Mouse (Mus musculus) forebrain, embryonic 14.5 days (tissue): ENCODE results near the gene Memo1. TPM values are rescaled to one million over a fixed set of nuclear protein-coding genes. Genes with fewer than 3 reads are reported as not detected.

Experiments used
- ATAC-seq: fragments of 200-750 bp; cut with Nextera tagmentation; 2 replicates; pipeline ENCODE4 v1.8.0; 2017; ENCODE audit warnings: mild to moderate bottlenecking, moderate library complexity
- DNase-seq: peaks from one replicate; pipeline ENCODE4 v3.0.0-alpha.2; 2015; ENCODE audit warnings: low spot score
- H3K27ac ChIP-seq: fragments of 300-500 bp; sonication (generic); 2 replicates; pipeline ENCODE4 v1.5.1; 2014; ENCODE audit warnings: low read depth, mild to moderate bottlenecking, control low read depth, low read length, moderate library complexity
- H3K27me3 ChIP-seq: fragments of 300-500 bp; sonication (generic); replicated peaks from 2 replicates; pipeline ENCODE4 v1.6.1; 2014; ENCODE audit warnings: low read length, control low read depth, mixed read lengths; ENCODE audit not compliant: control insufficient read depth, insufficient read depth
- H3K36me3 ChIP-seq: fragments of 300-500 bp; sonication (generic); 2 replicates; pipeline ENCODE4 v1.6.1; 2014; ENCODE audit warnings: low read length, control low read depth; ENCODE audit not compliant: control insufficient read depth, insufficient read depth
- H3K4me1 ChIP-seq: fragments of 300-500 bp; sonication (generic); 2 replicates; pipeline ENCODE4 v1.6.1; 2014; ENCODE audit warnings: antibody characterized with exemption, low read length, control low read depth; ENCODE audit not compliant: control insufficient read depth, insufficient read depth
- H3K4me2 ChIP-seq: fragments of 300-500 bp; sonication (generic); 2 replicates; pipeline ENCODE4 v1.6.1; 2014; ENCODE audit warnings: mild to moderate bottlenecking, control low read depth, low read length
- H3K4me3 ChIP-seq: fragments of 300-500 bp; sonication (generic); 2 replicates; pipeline ENCODE4 v1.5.1; 2014; ENCODE audit warnings: low read depth, low read length, control low read depth
- H3K9ac ChIP-seq: fragments of 300-500 bp; sonication (generic); 2 replicates; pipeline ENCODE4 v1.6.1; 2014; ENCODE audit warnings: mild to moderate bottlenecking, low read length, control low read depth, moderate library complexity
- H3K9me3 ChIP-seq: fragments of 300-500 bp; sonication (generic); replicated peaks from 2 replicates; pipeline ENCODE4 v1.6.1; 2016; ENCODE audit warnings: low read length, control low read depth, mixed read lengths; ENCODE audit not compliant: control insufficient read depth
- WGBS: fragments of 180-500 bp; shearing (Covaris S2); extraction: QIAGEN DNeasy Blood & Tissue Kit; methylation state at CpG from one replicate; pipeline ENCODE4 v1.1.7; 2014; 5-methylcytosine and 5-hydroxymethylcytosine counted together
- polyA plus RNA-seq: library from polyadenylated mRNA; unstranded; fragments of >200 nt; fragmentation: Nextera tagmentation; extraction: Ambion mirVana; gene quantifications from 2 replicates; pipeline ENCODE4 v1.2.1, GENCODE M21; 2014

The Memo1 gene
- polyA plus RNA-seq, 1 experiment from 2014 or later: 85.3 TPM

GRCm38 (mm10) chr17:74286140-74286730 is 9.1 kb downstream of the Memo1 start:
- DNase-seq: no peak
- no peak overlapping the region for H3K27ac ChIP-seq
- H3K4me2 ChIP-seq: no peak overlapping the region

GRCm38 (mm10) chr17:74285730-74286129 is 9.6 kb downstream of the Memo1 start:
- no peaks in the 10 kb centered on the region for H3K4me1 ChIP-seq
- DNase-seq (no peak), ATAC-seq (no peak)
- H3K9me3 ChIP-seq: no peaks in the 10 kb centered on the region
- H3K36me3 ChIP-seq: no peaks in the 10 kb centered on the region
- H3K9ac ChIP-seq: no peak overlapping the region
- no peak overlapping the region for H3K4me2 ChIP-seq
- H3K27ac ChIP-seq: no peak overlapping the region
- 86% methylated on average over 2 of the region's 2 CpGs for WGBS
- no peak overlapping the region for H3K4me3 ChIP-seq
- no peaks in the 10 kb centered on the region for H3K27me3 ChIP-seq

More at GRCm38 (mm10) chr17:74286140-74286730, 9.1 kb downstream of the Memo1 start:
- H3K36me3 ChIP-seq: no peaks in the 10 kb centered on the region
- no peak overlapping the region for H3K9ac ChIP-seq
- H3K4me1 ChIP-seq: no peaks in the 10 kb centered on the region
- no peak overlapping the region for H3K4me3 ChIP-seq
- WGBS: 92% methylated on average over 4 of the region's 4 CpGs
- ATAC-seq: no peak
- no peaks in the 10 kb centered on the region for H3K9me3 ChIP-seq
- no peaks in the 10 kb centered on the region for H3K27me3 ChIP-seq

GRCm38 (mm10) chr17:74284397-74285115 is 10.8 kb downstream of the Memo1 start:
- ATAC-seq (no peak), DNase-seq (no peak)
- Histone ChIP-seq H3K4me1 (no peaks in the 10 kb centered on the region), H3K36me3 (no peaks in the 10 kb centered on the region), H3K4me2 (no peak overlapping the region), H3K9ac (no peak overlapping the region), H3K27ac (no peak overlapping the region), H3K9me3 (no peaks in the 10 kb centered on the region), H3K4me3 (no peak overlapping the region), H3K27me3 (no peaks in the 10 kb centered on the region)
- WGBS: 81% methylated on average over 2 of the region's 2 CpGs

GRCm38 (mm10) chr17:74282024-74282423 is 13.3 kb downstream of the Memo1 start:
- WGBS: 88% methylated on average over 3 of the region's 3 CpGs

GRCm38 (mm10) chr17:74278966-74279869 is 16.1 kb downstream of the Memo1 start:
- WGBS: 95% methylated on average over 8 of the region's 8 CpGs
- H3K36me3 ChIP-seq: no peaks in the 10 kb centered on the region
- ATAC-seq (no peak), DNase-seq (no peak)
- H3K4me1 ChIP-seq: 0 out of 2 replicates have a peak, but pooled peaks cover 4% of the 10 kb centered on the region
- H3K4me2 ChIP-seq: no peak overlapping the region
- no peaks in the 10 kb centered on the region for H3K27me3 ChIP-seq
- H3K9ac ChIP-seq: no peak overlapping the region
- no peaks in the 10 kb centered on the region for H3K9me3 ChIP-seq
- H3K4me3 ChIP-seq: no peak overlapping the region
- no peak overlapping the region for H3K27ac ChIP-seq

More at GRCm38 (mm10) chr17:74282024-74282423, 13.3 kb downstream of the Memo1 start:
- Histone ChIP-seq H3K9me3 (no peaks in the 10 kb centered on the region), H3K4me3 (no peak overlapping the region), H3K4me2 (no peak overlapping the region), H3K27me3 (no peaks in the 10 kb centered on the region), H3K4me1 (0 out of 2 replicates have a peak, but pooled peaks cover 4% of the 10 kb centered on the region), H3K27ac (no peak overlapping the region), H3K9ac (no peak overlapping the region), H3K36me3 (no peaks in the 10 kb centered on the region)
- ATAC-seq (no peak), DNase-seq (no peak)

- 87% methylated on average over 3 of the region's 3 CpGs for WGBS
- Histone ChIP-seq H3K36me3 (no peaks in the 10 kb centered on the region), H3K9ac (no peak overlapping the region), H3K27ac (no peak overlapping the region), H3K9me3 (no peaks in the 10 kb centered on the region), H3K4me1 (0 out of 2 replicates have a peak, but pooled peaks cover 4% of the 10 kb centered on the region), H3K27me3 (no peaks in the 10 kb centered on the region), H3K4me2 (no peak overlapping the region), H3K4me3 (no peak overlapping the region)
- ATAC-seq: no peak
- DNase-seq: no peak
Measured at GRCm38 (mm10) chr17:74274471-74274870, 20.9 kb downstream of the Memo1 start.

GRCm38 (mm10) chr17:74272683-74273205 is 22.6 kb downstream of the Memo1 start:
- Histone ChIP-seq H3K4me3 (no peak overlapping the region), H3K36me3 (no peaks in the 10 kb centered on the region), H3K4me2 (no peak overlapping the region), H3K9me3 (no peaks in the 10 kb centered on the region), H3K27ac (no peak overlapping the region), H3K4me1 (no peaks in the 10 kb centered on the region), H3K9ac (no peak overlapping the region), H3K27me3 (no peaks in the 10 kb centered on the region)
- ATAC-seq (no peak), DNase-seq (no peak)
- 85% methylated on average over 16 of the region's 16 CpGs for WGBS

GRCm38 (mm10) chr17:74271541-74272268 is 23.6 kb downstream of the Memo1 start:
- DNase-seq: no peak
- no peak overlapping the region for H3K4me3 ChIP-seq
- no peak overlapping the region for H3K27ac ChIP-seq
- no peak overlapping the region for H3K9ac ChIP-seq
- ATAC-seq: no peak
- no peaks in the 10 kb centered on the region for H3K27me3 ChIP-seq
- H3K9me3 ChIP-seq: no peaks in the 10 kb centered on the region
- no peaks in the 10 kb centered on the region for H3K4me1 ChIP-seq
- WGBS: 95% methylated on average over 3 of the region's 3 CpGs
- no peak overlapping the region for H3K4me2 ChIP-seq
- no peaks in the 10 kb centered on the region for H3K36me3 ChIP-seq
